Mouse (Mus musculus) embryonic facial prominence, embryonic 11.5 days (tissue): ENCODE measurements around the gene Zbtb18. TPM values are rescaled to one million over a fixed set of nuclear protein-coding genes. Genes with fewer than 3 reads are reported as not detected.
A peak's percentile ranks its signal among the peaks of the same experiment; 100 is the strongest.

ENCODE experiments used
- ATAC-seq: fragments of 200-750 bp; cut with Nextera tagmentation; replicated peaks from 2 replicates; pipeline ENCODE4 v1.8.0; 2017; ENCODE audit warnings: low read depth; ENCODE audit not compliant: insufficient number of reproducible peaks, low FRiP score, low TSS enrichment
- DNase-seq: peaks from one replicate; pipeline ENCODE4 v3.0.0-alpha.2; 2015; ENCODE audit warnings: low spot score
- H3K27ac ChIP-seq: fragments of 300-500 bp; sonication (generic); replicated peaks from 2 replicates; pipeline ENCODE4 v1.5.1; 2014; ENCODE audit warnings: mild to moderate bottlenecking, low read depth, low read length, control low read depth
- H3K27me3 ChIP-seq: fragments of 300-500 bp; sonication (generic); 2 replicates; pipeline ENCODE4 v1.6.1; 2014; ENCODE audit warnings: mild to moderate bottlenecking, low read length, moderate library complexity, mixed read lengths; ENCODE audit not compliant: control insufficient read depth, insufficient read depth
- H3K36me3 ChIP-seq: fragments of 300-500 bp; sonication (generic); replicated peaks from 2 replicates; pipeline ENCODE4 v1.6.1; 2014; ENCODE audit warnings: low read depth, mild to moderate bottlenecking, low read length, moderate library complexity, mixed read lengths; ENCODE audit not compliant: control insufficient read depth, insufficient read depth
- H3K4me1 ChIP-seq: fragments of 300-500 bp; sonication (generic); 2 replicates; pipeline ENCODE4 v1.6.1; 2014; ENCODE audit warnings: low read length, mixed read lengths; ENCODE audit not compliant: control insufficient read depth, insufficient read depth
- H3K4me2 ChIP-seq: fragments of 300-500 bp; sonication (generic); 2 replicates; pipeline ENCODE4 v1.6.1; 2014; ENCODE audit warnings: low read depth, mild to moderate bottlenecking, control low read depth, low read length, moderate library complexity
- H3K4me3 ChIP-seq: fragments of 300-500 bp; sonication (generic); 2 replicates; pipeline ENCODE4 v1.5.1; 2014; ENCODE audit warnings: low read depth, low read length, control low read depth
- H3K9ac ChIP-seq: fragments of 300-500 bp; sonication (generic); replicated peaks from 2 replicates; pipeline ENCODE4 v1.6.1; 2014; ENCODE audit warnings: mild to moderate bottlenecking, control low read depth, low read length
- H3K9me3 ChIP-seq: fragments of 300-500 bp; sonication (generic); replicated peaks from 2 replicates; pipeline ENCODE4 v1.6.1; 2016; ENCODE audit warnings: mild to moderate bottlenecking, low read length, inconsistent platforms, mixed read lengths; ENCODE audit not compliant: control insufficient read depth
- WGBS: fragments of 180-500 bp; shearing (Covaris S2); extraction: QIAGEN DNeasy Blood & Tissue Kit; methylation state at CpG from one replicate; pipeline ENCODE4 v1.1.7; 2014; 5-methylcytosine and 5-hydroxymethylcytosine counted together
- polyA plus RNA-seq: library from polyadenylated mRNA; unstranded; fragments of >200 nt; fragmentation: Nextera tagmentation; extraction: Ambion mirVana; gene quantifications from 2 replicates; pipeline ENCODE4 v1.2.1, GENCODE M21; 2014

The Zbtb18 gene
- 3.7 and 6.6 TPM in 2 replicates for polyA plus RNA-seq

DNA sequence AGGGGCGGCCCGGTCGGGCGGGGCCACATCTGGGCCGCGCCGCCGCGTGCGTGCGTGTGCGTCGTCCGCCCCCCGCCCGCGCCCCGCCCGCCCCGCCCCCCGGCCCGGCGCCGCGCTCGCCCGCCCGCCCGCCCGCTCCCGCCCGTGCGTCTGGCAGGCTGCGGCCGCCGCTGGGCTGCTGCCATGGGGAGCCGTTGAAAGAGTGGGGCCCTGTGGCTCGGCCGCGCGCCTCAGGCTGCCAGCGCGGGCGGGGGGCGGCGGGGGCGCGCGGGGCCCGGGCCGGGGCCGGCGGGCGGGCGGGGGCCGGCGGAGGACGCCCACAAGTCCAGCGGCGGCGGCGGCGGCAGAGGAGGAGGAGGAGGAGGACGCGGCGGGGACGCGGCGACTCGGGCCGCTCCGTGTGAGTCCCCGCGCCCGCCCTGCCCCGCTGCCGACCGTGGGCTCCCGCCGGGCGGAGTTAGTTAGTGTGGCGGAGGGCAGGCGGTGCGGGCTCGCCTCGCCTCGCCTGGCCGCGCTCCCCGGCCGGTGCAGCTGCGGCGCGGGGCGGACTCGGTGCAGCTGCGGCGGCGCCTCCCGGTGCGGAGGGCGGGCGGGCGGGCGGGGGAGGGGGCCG is at the start of gene Zbtb18:
Gene Zbtb18 (plus strand): TSS at position 156 of the 613 bp plus-strand sequence.
- peak within 1 kb of the TSS; percentile 90 for H3K9ac ChIP-seq
- ATAC-seq (no peak), DNase-seq (no peak)
- H3K4me3 ChIP-seq: peak within 1 kb of the TSS; percentile 82
- WGBS: 0% methylated on average over 2 of the region's 106 CpGs
- no peaks in the 10 kb centered on the region for H3K36me3 ChIP-seq
- H3K4me1 ChIP-seq: peaks cover 8% of the 10 kb centered on the region
- H3K9me3 ChIP-seq: no peaks in the 10 kb centered on the region
- H3K4me2 ChIP-seq: peak within 1 kb of the TSS; percentile 81
- H3K27ac ChIP-seq: peak within 1 kb of the TSS; percentile 93
- no peaks in the 10 kb centered on the region for H3K27me3 ChIP-seq

DNA sequence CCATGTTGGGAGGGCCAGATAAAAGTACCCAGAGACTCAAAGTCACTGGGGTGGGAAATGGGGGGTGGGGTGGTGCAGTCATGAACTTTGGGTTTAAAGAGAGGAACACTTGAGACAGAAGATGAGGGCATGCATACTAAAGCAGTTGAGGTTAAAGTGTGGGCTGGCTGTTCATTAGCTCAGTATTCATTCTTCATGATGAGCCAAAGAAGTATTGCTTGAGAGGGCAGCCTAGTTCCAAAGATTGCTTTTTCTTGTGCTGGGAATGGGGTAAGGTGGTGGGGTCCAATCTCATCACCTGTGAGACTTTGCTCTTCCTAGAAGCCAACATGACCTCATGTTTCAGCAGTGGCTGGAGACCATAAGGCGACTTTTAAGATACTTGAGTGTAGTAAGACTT is 44.7 kb upstream of the Zbtb18 start:
- no peaks in the 10 kb centered on the region for H3K27me3 ChIP-seq
- WGBS: 80% methylated on average over 1 of the region's 1 CpGs
- no peaks in the 10 kb centered on the region for H3K36me3 ChIP-seq
- H3K27ac ChIP-seq: no peak overlapping the region
- no peak overlapping the region for H3K4me2 ChIP-seq
- H3K4me3 ChIP-seq: no peak overlapping the region
- DNase-seq (no peak), ATAC-seq (no peak)
- no peak overlapping the region for H3K9ac ChIP-seq
- no peaks in the 10 kb centered on the region for H3K9me3 ChIP-seq
- no peaks in the 10 kb centered on the region for H3K4me1 ChIP-seq

DNA sequence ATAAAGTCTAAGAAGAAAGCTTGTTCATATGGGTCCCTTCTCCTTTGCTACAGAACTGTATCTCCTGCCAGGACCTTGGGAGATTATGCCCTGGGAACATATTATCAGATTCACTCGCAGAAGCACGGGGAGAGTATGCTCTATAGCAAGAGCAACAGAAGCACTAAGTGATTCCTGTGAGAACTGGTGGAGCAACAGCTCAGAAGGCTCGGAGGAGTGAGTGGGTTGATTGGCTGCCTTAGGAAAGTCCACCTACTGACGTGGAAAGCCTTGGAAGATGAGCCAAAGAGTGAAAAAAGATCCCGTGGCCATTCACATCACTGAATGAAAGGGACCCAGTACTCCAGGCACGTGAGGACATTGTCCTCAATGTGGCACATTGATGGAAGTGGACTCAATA is 37.0 kb upstream of the Zbtb18 start:
- H3K36me3 ChIP-seq: no peaks in the 10 kb centered on the region
- H3K4me3 ChIP-seq: no peak overlapping the region
- H3K27me3 ChIP-seq: no peaks in the 10 kb centered on the region
- H3K9ac ChIP-seq: no peak overlapping the region
- 74% methylated on average over 6 of the region's 6 CpGs for WGBS
- no peak overlapping the region for H3K27ac ChIP-seq
- DNase-seq: no peak
- no peak overlapping the region for H3K4me2 ChIP-seq
- no peaks in the 10 kb centered on the region for H3K4me1 ChIP-seq
- no peak for ATAC-seq
- H3K9me3 ChIP-seq: no peaks in the 10 kb centered on the region

DNA sequence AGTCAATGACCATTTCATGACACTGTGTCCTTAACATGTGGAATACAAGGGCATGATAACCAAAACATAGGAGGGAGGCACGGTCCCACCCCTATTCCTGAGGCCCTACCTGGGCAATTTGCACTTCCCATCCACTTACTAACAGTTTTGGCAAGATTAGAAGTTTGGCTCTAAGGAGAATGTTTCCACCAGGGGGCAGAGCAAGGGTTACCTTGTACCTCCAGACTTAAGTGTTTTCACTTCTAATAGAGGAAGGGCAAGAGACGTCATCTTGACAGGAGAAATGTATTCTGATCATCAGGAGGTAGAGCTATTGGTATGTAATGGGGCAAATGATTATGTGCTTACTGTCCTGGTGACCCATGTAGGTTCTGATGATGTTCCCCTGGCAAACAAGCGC is 33.5 kb upstream of the Zbtb18 start:
- 63% methylated on average over 3 of the region's 3 CpGs for WGBS
- no peaks in the 10 kb centered on the region for H3K36me3 ChIP-seq
- H3K9me3 ChIP-seq: no peaks in the 10 kb centered on the region
- no peak overlapping the region for H3K27ac ChIP-seq
- no peak overlapping the region for H3K4me3 ChIP-seq
- ATAC-seq (no peak), DNase-seq (peak; percentile 44)
- H3K9ac ChIP-seq: no peak overlapping the region
- H3K4me2 ChIP-seq: no peak overlapping the region
- H3K4me1 ChIP-seq: no peaks in the 10 kb centered on the region
- no peaks in the 10 kb centered on the region for H3K27me3 ChIP-seq

DNA sequence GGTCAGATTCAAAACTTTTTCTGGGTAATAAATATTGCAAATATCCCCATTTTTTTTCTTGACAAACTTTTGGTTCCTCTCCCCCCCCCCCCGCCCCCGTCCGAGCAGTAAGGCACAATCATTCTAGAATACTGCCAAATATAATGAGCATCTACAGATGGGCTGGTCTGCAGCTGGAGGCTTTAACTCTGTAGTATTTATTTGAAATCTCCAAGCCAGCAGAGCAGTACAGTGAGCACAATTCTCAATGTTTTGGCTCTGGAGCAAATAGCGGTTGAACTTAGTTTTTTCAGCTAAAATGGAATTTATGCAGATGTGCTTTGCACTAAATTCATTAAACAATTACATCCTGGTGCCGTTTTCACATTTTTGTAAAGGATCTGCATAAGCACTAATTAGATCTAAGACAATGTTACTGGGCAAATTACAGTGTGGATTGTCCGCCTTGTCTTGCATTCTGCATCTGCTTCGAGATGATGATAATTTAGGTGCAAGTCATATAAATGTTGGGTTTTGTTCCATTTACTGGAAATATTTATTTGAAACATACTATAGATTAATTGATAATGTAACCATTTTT is 31.3 kb upstream of the Zbtb18 start:
- no peak overlapping the region for H3K9ac ChIP-seq
- no peak overlapping the region for H3K4me3 ChIP-seq
- no peak for DNase-seq
- WGBS: 80% methylated on average over 7 of the region's 7 CpGs
- no peaks in the 10 kb centered on the region for H3K9me3 ChIP-seq
- no peaks in the 10 kb centered on the region for H3K4me1 ChIP-seq
- ATAC-seq: no peak
- no peaks in the 10 kb centered on the region for H3K36me3 ChIP-seq
- no peak overlapping the region for H3K27ac ChIP-seq
- H3K27me3 ChIP-seq: no peaks in the 10 kb centered on the region
- H3K4me2 ChIP-seq: no peak overlapping the region

DNA sequence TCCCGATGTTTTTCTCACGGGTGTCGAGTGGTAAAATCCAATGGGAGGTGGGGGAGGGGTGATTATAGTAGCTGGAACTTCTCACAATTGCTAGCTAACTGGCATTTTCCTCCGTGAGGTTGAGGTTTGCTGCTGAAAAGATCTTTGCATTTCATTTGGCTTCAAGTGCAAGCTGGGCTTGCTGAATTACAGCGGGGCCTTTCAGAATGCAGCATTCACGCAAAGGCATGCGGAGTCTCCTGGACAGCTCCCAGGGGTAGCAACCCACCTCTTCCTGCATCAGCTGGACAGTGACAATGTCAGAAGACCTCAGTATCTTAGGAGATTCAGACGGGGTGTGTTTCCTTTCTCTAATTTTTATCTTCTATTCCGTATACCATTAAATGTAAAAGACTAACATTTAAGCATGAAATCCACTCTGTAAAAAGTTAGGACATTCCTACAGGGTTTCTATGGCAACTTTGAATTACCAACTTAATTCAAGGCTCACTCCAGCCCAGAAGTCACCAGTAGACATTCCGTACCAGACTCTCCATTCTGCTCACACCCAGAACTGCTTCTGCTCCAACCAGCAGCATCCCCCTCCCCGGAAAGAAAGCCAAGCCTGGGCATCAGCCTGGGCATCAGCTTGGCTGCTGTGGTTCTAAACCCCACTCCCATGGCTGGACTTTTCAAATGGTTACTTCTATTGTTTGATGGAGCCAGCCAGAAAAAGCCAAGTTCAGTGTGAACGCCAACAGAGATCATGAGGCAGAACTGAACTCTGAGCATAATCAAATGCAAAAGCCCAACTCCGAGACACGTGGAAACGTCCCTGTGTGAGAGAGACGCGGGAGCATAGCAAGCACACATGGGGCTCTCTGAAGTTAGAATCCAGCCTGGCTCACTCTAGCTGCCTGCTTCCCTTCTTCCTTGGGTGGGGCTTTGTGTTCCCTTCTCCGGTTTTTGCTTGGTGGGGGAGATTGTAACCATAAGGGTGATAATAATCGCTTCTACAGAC is 30.5 kb upstream of the Zbtb18 start:
- 0 out of 2 replicates have a peak, but pooled peaks have one; percentile 62 for ATAC-seq
- Histone ChIP-seq H3K4me2 (no peak overlapping the region), H3K36me3 (no peaks in the 10 kb centered on the region), H3K4me1 (no peaks in the 10 kb centered on the region), H3K27me3 (no peaks in the 10 kb centered on the region), H3K9me3 (no peaks in the 10 kb centered on the region), H3K27ac (no peak overlapping the region), H3K4me3 (no peak overlapping the region), H3K9ac (no peak overlapping the region)
- 51% methylated on average over 19 of the region's 19 CpGs for WGBS
- DNase-seq: peak; percentile 43

DNA sequence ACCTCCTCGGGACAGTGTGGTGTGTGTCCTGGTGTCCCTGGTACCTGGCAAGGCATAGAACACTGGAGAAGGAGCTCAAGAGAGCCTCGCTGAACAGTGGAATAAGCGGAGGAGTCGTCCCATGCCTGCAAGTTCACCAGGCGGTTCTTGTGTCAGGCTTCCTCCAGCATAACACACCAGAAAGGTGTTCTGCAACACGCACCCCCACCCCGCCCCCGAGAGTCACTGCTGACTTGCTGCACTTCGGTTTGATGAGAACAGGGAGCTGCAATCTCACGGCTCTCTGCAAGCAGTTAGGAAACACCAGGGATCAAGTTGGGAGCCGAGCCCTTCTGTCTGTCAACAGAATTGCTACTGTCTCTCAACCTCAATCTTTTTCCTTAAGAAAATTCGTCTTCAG is 22.8 kb upstream of the Zbtb18 start:
- H3K9ac ChIP-seq: no peak overlapping the region
- no peaks in the 10 kb centered on the region for H3K9me3 ChIP-seq
- no peaks in the 10 kb centered on the region for H3K27me3 ChIP-seq
- WGBS: 79% methylated on average over 12 of the region's 12 CpGs
- DNase-seq (no peak), ATAC-seq (no peak)
- H3K4me3 ChIP-seq: no peak overlapping the region
- H3K4me2 ChIP-seq: no peak overlapping the region
- no peaks in the 10 kb centered on the region for H3K36me3 ChIP-seq
- H3K27ac ChIP-seq: no peak overlapping the region
- no peaks in the 10 kb centered on the region for H3K4me1 ChIP-seq

DNA sequence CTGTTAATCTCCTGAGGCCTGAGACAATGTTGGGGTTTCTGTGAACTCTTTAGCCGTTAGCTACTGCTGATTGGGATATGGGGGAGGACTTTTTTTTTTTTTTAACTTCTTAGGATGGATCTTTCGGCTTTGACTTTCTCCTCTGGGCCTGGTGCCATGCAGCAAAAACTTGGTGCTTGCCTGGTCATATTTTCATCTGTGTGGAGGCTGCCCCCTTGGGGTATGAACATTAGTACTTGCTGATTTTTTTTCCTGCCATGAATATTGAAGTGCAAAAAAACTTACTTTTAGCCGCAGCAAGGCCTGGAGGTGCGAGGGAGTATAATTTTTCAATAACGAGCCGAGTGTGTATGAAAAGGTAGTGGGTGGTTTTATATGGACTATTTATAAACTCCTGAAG is 22.0 kb upstream of the Zbtb18 start:
- WGBS: 77% methylated on average over 6 of the region's 6 CpGs
- Histone ChIP-seq H3K9ac (no peak overlapping the region), H3K36me3 (no peaks in the 10 kb centered on the region), H3K4me2 (no peak overlapping the region), H3K27ac (no peak overlapping the region), H3K9me3 (no peaks in the 10 kb centered on the region), H3K4me1 (no peaks in the 10 kb centered on the region), H3K27me3 (no peaks in the 10 kb centered on the region), H3K4me3 (no peak overlapping the region)
- ATAC-seq (no peak), DNase-seq (no peak)
